Mouse (Mus musculus) midbrain, embryonic 10.5 days (tissue): ENCODE data around the gene Tmem30b. TPM values are rescaled to one million over a fixed set of nuclear protein-coding genes. Genes with fewer than 3 reads are reported as not detected.
A peak's percentile ranks its signal among the peaks of the same experiment; 100 is the strongest.
"Not testable (repeated sequence)": the region's sequence is repeated elsewhere in the genome, so short reads cannot be mapped to it uniquely, and the experiment has no call there.

Experiments
- DNase-seq: peaks from one replicate; pipeline ENCODE4 v3.0.0-alpha.2; 2017; ENCODE audit warnings: low spot score
- H3K27ac ChIP-seq: fragments of 300-500 bp; sonication (generic); replicated peaks from 2 replicates; pipeline ENCODE4 v1.5.1; 2016; ENCODE audit warnings: mild to moderate bottlenecking
- H3K27me3 ChIP-seq: fragments of 300-500 bp; sonication (generic); 2 replicates; pipeline ENCODE4 v1.6.1; 2016; ENCODE audit warnings: low read depth, mild to moderate bottlenecking; ENCODE audit not compliant: poor library complexity, severe bottlenecking
- H3K36me3 ChIP-seq: fragments of 300-500 bp; sonication (generic); 2 replicates; pipeline ENCODE4 v1.6.1; 2016; ENCODE audit warnings: mild to moderate bottlenecking, moderate library complexity
- H3K4me1 ChIP-seq: fragments of 300-500 bp; sonication (generic); 2 replicates; pipeline ENCODE4 v1.6.1; 2016
- H3K4me3 ChIP-seq: fragments of 300-500 bp; sonication (generic); 2 replicates; pipeline ENCODE4 v1.5.1; 2016; ENCODE audit warnings: mild to moderate bottlenecking, moderate library complexity
- H3K9me3 ChIP-seq: fragments of 300-500 bp; sonication (generic); replicated peaks from 2 replicates; pipeline ENCODE4 v1.6.1; 2016; ENCODE audit warnings: mild to moderate bottlenecking
- WGBS: fragments of 180-500 bp; shearing (Covaris S2); methylation state at CpG from one replicate; pipeline ENCODE4 v1.1.7; 2016; 5-methylcytosine and 5-hydroxymethylcytosine counted together
- polyA plus RNA-seq: library from polyadenylated mRNA; unstranded; fragments of >200 nt; fragmentation: Nextera tagmentation; extraction: Ambion mirVana; gene quantifications from 2 replicates; pipeline ENCODE4 v1.2.1, GENCODE M21; 2016

Gene Tmem30b
- polyA plus RNA-seq, 1 experiment from 2014 or later: 1.8 TPM

DNA sequence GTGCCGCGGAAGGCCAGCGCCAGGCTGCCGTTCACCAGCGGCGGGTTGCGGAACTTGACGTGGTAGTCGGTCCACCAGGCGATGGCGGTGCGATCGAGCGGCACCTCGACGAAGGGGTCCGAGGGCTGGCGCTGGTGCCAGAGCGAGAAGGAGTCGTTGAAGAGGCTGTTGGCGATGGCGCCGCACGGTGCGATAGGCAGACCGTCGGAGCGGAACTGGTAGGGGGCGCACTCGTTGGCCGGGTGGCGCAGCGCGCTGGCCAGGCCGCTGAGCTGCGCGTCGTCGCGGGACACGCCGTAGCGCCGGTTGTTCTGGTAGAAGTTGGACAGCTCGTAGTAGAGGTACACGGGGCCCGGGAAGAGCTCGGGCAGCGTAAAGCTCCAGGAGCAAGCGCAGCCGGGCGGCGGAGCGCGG is 513 bp downstream of the Tmem30b start:
- H3K27me3 ChIP-seq: peaks cover 100% of the 10 kb centered on the region
- 1% methylated on average over 55 of the region's 55 CpGs for WGBS
- H3K27ac ChIP-seq: no peak overlapping the region; the same call in 1 of the 2 replicates
- no peaks in the 10 kb centered on the region for H3K9me3 ChIP-seq
- peak overlapping the region; percentile 53 for H3K4me3 ChIP-seq
- H3K4me1 ChIP-seq: peaks cover 14% of the 10 kb centered on the region
- DNase-seq: peak; percentile 63
- H3K36me3 ChIP-seq: no peaks in the 10 kb centered on the region

DNA sequence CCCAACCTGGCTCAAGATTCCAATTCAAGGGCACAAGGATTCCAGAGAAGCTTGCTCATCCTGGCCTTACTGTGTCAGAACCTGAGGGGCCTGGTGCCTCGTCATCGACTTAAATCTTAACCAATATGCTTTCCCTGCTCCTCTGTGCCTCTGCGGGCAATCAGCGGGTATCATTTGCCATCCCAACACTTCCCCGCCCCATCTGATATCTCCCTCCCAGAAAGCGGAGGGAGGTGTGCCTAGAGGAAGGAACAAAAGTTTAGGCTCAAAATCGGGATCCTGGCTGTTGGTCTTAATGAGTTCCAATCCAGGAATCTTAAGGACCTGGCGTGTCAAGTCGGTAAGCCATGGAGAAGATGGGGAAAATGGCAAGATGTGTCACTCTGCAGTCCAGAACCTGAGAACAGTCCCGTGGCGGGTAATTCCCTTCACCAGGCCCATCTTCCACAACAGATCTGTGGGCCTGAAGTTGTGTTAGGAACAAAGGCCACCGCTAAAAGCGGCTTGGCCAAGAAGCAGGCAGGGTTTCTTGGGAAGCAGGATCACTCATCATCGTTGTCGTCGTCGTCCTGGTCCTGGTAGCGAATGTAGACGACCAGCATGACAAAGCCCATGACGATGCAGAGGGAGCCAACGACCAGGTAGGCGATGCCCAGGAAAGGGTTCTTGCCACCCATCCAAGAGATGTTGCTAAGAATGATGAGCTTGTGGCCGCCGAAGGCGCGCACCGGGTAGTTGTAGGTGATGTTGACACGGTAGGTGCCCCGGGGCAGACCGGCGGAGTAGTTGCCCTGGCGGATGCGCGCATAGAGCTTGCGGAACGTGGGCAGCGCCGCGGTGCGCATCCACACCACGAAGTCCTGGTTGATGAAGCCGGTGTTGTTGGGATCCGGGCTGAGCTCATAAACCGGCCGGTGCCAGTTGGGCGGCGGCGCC is 1.2 kb downstream of the Tmem30b start:
- Histone ChIP-seq H3K4me1 (peaks cover 14% of the 10 kb centered on the region), H3K36me3 (no peaks in the 10 kb centered on the region), H3K9me3 (no peaks in the 10 kb centered on the region), H3K27ac (no peak overlapping the region), H3K4me3 (peak overlapping the region; percentile 53), H3K27me3 (peaks cover 94% of the 10 kb centered on the region)
- DNase-seq: no peak
- 15% methylated on average over 48 of the region's 48 CpGs for WGBS

DNA sequence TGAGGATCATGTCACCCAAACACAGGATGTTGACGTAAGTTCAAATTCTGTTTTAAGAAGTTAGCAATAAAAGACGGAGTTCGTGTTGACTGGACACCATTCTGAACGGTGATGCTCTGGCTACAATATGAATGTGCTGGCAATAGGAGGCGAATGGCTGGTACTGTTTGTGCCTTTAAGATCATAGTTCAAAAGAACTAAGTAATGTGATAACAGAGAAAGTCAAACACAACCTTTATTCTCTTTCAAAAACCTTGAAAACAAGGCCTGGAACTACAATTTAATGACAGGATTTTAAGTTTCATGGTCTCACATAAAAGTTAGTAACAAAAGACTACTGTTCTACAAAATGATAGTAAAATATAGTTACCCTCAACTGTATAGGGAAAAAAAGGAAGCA is 3.0 kb downstream of the Tmem30b start:
- Histone ChIP-seq H3K27ac (no peak overlapping the region), H3K9me3 (no peaks in the 10 kb centered on the region), H3K4me3 (no peak overlapping the region), H3K27me3 (peaks cover 76% of the 10 kb centered on the region), H3K36me3 (no peaks in the 10 kb centered on the region), H3K4me1 (peaks cover 16% of the 10 kb centered on the region)
- 92% methylated on average over 5 of the region's 5 CpGs for WGBS
- DNase-seq: no peak

DNA sequence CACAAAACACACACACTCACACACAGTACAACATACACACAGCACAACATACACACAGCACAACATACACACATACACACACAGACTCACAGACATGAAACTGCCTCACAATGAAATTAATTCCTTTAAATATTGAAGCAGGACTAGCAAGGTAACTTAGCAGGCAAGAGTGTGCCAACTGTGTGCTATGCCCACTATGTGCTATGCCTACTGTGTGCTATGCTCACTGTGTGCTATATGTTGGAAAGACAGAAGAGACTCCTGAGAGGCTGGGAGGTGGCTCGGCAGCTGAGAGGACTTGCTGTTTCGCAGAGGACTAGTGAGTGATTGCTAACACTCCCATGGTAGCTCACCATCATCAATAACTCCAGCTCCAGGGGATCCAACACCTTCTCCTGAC is 5.8 kb downstream of the Tmem30b start:
- H3K4me1 ChIP-seq: peaks cover 17% of the 10 kb centered on the region
- H3K9me3 ChIP-seq: no peaks in the 10 kb centered on the region
- no peaks in the 10 kb centered on the region for H3K36me3 ChIP-seq
- H3K27me3 ChIP-seq: peaks cover 48% of the 10 kb centered on the region
- no peak for DNase-seq
- WGBS: 92% methylated on average over 2 of the region's 2 CpGs
- no peak overlapping the region for H3K27ac ChIP-seq
- H3K4me3 ChIP-seq: no peak overlapping the region

DNA sequence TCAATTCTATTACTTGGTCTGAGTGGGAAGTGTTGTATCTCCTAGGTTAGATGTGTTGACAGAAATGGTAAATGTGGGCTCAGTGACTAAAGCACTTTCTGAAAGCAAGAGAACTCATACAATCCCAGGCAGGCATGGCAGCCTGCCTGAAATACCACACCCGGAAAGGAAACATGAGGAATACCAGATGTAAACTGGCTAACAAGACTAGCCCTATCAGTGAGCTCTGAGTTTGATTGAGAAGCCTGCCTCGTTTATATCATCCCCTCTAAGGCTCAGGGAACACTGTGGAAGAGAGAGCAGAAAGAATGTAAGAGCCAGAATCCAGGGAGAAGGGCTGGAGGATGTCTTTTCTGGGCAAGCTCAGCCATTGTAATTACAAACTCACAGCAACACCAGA is 7.0 kb downstream of the Tmem30b start:
- peaks cover 35% of the 10 kb centered on the region for H3K27me3 ChIP-seq
- H3K36me3 ChIP-seq: no peaks in the 10 kb centered on the region
- no peak for DNase-seq
- H3K4me1 ChIP-seq: peaks cover 14% of the 10 kb centered on the region
- no peaks in the 10 kb centered on the region for H3K9me3 ChIP-seq
- peak overlapping the region; percentile 16; the same call in 1 of the 2 replicates for H3K4me3 ChIP-seq
- no peak overlapping the region for H3K27ac ChIP-seq
- 50% methylated on average over 2 of the region's 2 CpGs for WGBS

DNA sequence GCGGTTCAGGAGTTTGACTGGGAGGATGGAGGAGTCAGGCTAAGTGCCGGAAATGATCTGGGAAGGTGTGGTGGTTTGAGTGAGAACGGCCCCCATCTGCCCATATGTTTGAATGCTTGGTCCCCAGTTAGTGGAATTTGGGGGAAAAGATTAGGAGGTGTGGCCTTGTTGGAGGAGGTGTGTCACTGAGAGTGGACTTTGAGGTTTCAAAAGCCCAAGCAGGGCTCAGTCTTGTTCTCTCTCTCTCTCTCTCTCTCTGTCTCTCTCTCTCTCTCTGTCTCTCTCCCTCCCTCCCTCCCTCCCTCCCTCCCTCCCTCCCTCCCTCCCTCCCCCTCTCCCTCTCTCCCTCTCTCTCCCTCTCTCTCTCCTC is 8.1 kb downstream of the Tmem30b start:
- DNase-seq, H3K36me3 ChIP-seq, H3K9me3 ChIP-seq, H3K27ac ChIP-seq: not testable (repeated sequence)
- Histone ChIP-seq H3K4me3 (peak overlapping the region; percentile 14; the same call in 1 of the 2 replicates), H3K27me3 (peaks cover 25% of the 10 kb centered on the region), H3K4me1 (peaks cover 14% of the 10 kb centered on the region)
- 62% methylated on average over 3 of the region's 3 CpGs for WGBS

DNA sequence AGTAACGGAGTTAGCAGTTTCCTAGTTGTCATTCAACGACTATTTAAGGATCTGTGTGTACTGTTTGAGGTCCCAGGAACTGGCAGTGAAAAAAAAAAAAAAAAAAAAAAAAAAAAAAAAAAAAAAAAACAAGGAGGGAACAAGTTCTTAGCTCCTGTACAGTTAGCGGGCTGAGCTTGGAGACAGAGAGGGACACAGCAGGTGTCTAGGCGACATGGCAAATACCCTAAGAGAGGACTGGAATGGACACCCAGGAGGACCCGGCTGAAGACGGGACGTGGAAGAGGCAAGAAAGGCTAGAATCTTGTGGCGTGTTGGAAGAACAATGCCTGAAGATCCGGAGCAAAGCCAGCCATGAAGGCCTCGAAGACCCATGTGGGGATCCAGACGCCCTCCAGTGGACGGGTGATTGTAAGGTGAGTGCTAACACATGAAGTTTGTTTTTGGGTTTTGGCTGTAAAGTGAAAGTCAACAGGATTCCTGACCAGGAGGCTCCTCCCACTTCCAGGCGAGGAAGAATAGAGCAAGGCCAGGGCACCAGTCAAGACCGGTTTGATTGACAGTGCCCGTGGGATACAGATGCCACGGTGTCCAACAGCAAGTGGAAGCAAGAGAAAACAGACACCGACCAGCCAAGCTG is 8.6 kb downstream of the Tmem30b start:
- Histone ChIP-seq H3K27ac (no peak overlapping the region), H3K27me3 (peaks cover 20% of the 10 kb centered on the region), H3K36me3 (no peaks in the 10 kb centered on the region), H3K9me3 (no peaks in the 10 kb centered on the region), H3K4me1 (peaks cover 14% of the 10 kb centered on the region), H3K4me3 (peak overlapping the region; percentile 14)
- WGBS: 30% methylated on average over 17 of the region's 17 CpGs
- no peak for DNase-seq

DNA sequence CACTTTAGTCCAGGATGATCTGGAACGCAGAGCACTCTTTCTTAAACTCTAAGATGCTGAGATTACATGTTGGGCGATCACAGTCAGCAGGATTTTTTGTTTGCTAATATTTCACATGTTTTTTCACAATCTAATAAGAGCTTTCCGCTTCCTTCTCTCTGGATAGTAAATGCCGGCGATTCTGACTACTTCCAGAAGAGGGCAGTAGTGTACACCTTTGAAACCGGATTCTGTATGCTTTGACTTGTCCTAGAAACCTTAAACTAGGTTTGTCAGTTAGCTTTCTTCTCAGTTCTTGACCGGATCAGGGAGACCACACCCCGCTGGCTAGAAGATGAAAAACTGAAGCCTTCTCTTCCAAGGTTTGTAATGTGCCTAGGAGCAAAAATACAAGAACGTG is 11.6 kb downstream of the Tmem30b start:
- peak; percentile 63 for DNase-seq
- peaks cover 15% of the 10 kb centered on the region for H3K4me1 ChIP-seq

DNA sequence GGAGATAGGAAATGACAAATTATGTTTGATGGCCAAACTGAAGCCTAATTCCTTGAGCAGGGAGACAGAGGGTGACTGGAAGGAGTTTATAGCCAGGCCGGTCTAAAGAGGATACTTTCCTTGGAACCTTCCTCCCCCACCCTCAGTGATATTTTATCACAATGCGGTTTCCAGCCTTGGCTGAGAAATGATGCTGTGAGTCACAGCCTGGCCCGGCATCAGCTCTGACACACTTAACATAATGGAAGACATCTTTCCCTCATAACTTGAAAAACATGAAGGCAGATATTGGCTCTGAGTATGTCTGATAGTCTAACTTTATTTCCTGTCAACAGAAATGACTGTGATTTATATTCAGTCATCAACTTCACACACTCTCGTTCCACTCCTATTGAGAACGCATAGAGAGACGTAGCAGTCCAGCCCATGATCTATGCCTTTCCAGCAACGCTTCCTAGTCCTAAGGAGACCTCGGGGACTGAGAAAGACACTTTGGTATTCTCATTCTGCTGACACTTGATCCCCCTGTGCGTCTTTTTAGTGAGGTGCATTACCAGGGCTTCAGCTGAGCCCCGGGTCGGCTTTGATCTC is 14.2 kb downstream of the Tmem30b start:
- peaks cover 18% of the 10 kb centered on the region for H3K4me1 ChIP-seq
- H3K27me3 ChIP-seq: no peaks in the 10 kb centered on the region; the same call in 1 of the 2 replicates
- no peak overlapping the region for H3K27ac ChIP-seq
- H3K36me3 ChIP-seq: no peaks in the 10 kb centered on the region
- DNase-seq: no peak
- no peaks in the 10 kb centered on the region for H3K9me3 ChIP-seq
- no peak overlapping the region for H3K4me3 ChIP-seq
- WGBS: 88% methylated on average over 11 of the region's 11 CpGs

More for the DNA sequence above, 11.6 kb downstream of the Tmem30b start:
- H3K36me3 ChIP-seq: no peaks in the 10 kb centered on the region
- no peak overlapping the region for H3K4me3 ChIP-seq
- H3K9me3 ChIP-seq: no peaks in the 10 kb centered on the region
- no peaks in the 10 kb centered on the region; the same call in none of the 2 replicates for H3K27me3 ChIP-seq
- H3K27ac ChIP-seq: no peak overlapping the region
- WGBS: 15% methylated on average over 9 of the region's 9 CpGs

DNA sequence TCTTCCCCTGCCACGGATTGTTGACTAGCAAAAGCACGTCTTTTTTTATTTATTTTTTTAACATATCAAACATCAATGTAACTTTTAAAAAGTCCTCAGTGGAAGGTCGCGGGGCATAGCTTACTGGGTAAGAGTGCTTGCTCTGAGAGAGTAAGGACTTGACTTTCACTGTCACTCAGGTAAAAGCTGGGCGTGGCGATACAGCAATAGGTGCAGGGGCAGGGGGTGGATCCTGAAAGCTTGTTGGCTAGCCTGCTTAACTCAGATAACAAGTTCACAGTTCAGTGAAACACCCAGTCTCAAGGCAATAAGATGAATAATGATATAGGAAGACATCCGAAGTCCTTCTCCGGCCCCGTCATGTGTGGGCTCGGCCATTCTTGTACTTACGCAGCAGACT is 16.6 kb downstream of the Tmem30b start:
- Histone ChIP-seq H3K27me3 (no peaks in the 10 kb centered on the region), H3K4me3 (no peak overlapping the region), H3K9me3 (no peaks in the 10 kb centered on the region), H3K27ac (no peak overlapping the region), H3K36me3 (no peaks in the 10 kb centered on the region), H3K4me1 (peaks cover 13% of the 10 kb centered on the region)
- DNase-seq: no peak
- 81% methylated on average over 11 of the region's 11 CpGs for WGBS

DNA sequence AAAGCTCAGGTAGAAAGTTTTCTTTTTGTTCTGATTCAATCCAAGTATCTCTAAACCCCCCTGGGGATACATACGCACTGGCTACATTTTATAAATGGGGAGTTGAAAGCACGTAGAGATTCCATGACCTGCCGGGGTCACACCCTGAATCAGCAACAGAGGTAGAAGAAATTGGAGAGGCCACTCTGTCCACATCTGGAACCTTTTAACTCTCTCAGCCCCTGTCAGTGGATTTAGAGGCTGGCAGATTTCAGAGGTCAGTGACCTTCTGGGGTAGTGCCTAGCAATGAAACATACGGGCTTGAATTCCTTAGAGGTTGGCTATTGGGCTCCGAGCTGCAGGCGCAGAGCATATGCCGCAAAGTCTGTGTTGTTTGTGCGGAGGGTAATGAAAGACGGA is 17.1 kb downstream of the Tmem30b start:
- no peak for DNase-seq
- no peak overlapping the region for H3K27ac ChIP-seq
- WGBS: 39% methylated on average over 9 of the region's 9 CpGs

DNA sequence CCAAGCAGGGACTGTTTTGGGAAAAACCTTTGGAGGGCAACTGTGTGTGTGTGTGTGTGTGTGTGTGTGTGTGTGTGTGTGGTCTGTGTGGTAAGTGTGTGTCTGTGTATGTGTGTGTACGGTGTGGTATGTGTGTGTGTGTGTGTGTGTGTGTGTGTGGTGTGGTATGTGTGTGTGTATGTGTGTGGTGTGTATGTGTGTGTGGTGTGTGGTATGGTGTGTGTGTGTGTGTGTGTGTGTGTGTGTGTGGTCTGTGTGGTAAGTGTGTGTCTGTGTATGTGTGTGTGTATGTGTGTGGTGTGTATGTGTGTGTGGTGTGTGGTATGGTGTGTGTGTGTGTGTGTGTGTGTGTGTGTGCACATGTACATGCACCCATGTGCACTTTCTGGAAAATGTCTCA is 18.1 kb downstream of the Tmem30b start:
- not testable (repeated sequence) for H3K27me3 ChIP-seq, H3K4me3 ChIP-seq, H3K9me3 ChIP-seq, H3K27ac ChIP-seq, H3K36me3 ChIP-seq, DNase-seq
- peaks cover 13% of the 10 kb centered on the region for H3K4me1 ChIP-seq
- WGBS: 100% methylated on average over 1 of the region's 1 CpGs

More for the DNA sequence above, 17.1 kb downstream of the Tmem30b start:
- no peaks in the 10 kb centered on the region for H3K27me3 ChIP-seq
- H3K4me1 ChIP-seq: peaks cover 13% of the 10 kb centered on the region
- H3K36me3 ChIP-seq: no peaks in the 10 kb centered on the region
- no peaks in the 10 kb centered on the region for H3K9me3 ChIP-seq
- H3K4me3 ChIP-seq: no peak overlapping the region
